Mouse (Mus musculus) cerebral cortex, adult 2 months (tissue): ENCODE data around the gene Cd300ld3.

Source experiments
- WGBS: fragments of 180-500 bp; shearing (Covaris S2); methylation state at CpG from one replicate; pipeline ENCODE4 v1.1.7; 2018; 5-methylcytosine and 5-hydroxymethylcytosine counted together

Cd300ld3 gene

GRCm38 (mm10) chr11:115048259-115048658 is at the start of gene Cd300ld3:
Cd300ld3 (minus strand) TSS chr11:115048409.
- 66% methylated on average over 2 of the region's 2 CpGs for WGBS

- 23% methylated on average over 4 of the region's 4 CpGs for WGBS
Observed at GRCm38 (mm10) chr11:115092140-115092539, 43.9 kb upstream of the Cd300ld3 start.

- WGBS: 2% methylated on average over 36 of the region's 36 CpGs
Observed at GRCm38 (mm10) chr11:115091362-115091901, 43.2 kb upstream of the Cd300ld3 start, which contains the start of gene Rab37. Rab37 (plus strand) TSS chr11:115091431.

GRCm38 (mm10) chr11:115089853-115090252 is 41.6 kb upstream of the Cd300ld3 start:
- WGBS: 67% methylated on average over 6 of the region's 6 CpGs

GRCm38 (mm10) chr11:115086213-115086612 is 38.0 kb upstream of the Cd300ld3 start:
- WGBS: 79% methylated on average over 7 of the region's 7 CpGs

GRCm38 (mm10) chr11:115085064-115085463 is 36.9 kb upstream of the Cd300ld3 start:
- 68% methylated on average over 8 of the region's 8 CpGs for WGBS

GRCm38 (mm10) chr11:115084595-115084994 is 36.4 kb upstream of the Cd300ld3 start:
- 38% methylated on average over 12 of the region's 12 CpGs for WGBS

GRCm38 (mm10) chr11:115083376-115084139 is 35.3 kb upstream of the Cd300ld3 start:
- 35% methylated on average over 18 of the region's 18 CpGs for WGBS

- 74% methylated on average over 6 of the region's 6 CpGs for WGBS
Observed at GRCm38 (mm10) chr11:115082196-115082595, 34.0 kb upstream of the Cd300ld3 start.

- WGBS: 60% methylated on average over 3 of the region's 3 CpGs
Observed at GRCm38 (mm10) chr11:115081373-115081772, 33.2 kb upstream of the Cd300ld3 start.

- WGBS: 29% methylated on average over 13 of the region's 13 CpGs
Observed at GRCm38 (mm10) chr11:115080886-115081285, 32.7 kb upstream of the Cd300ld3 start.

- 86% methylated on average over 5 of the region's 5 CpGs for WGBS
Observed at GRCm38 (mm10) chr11:115078680-115079079, 30.5 kb upstream of the Cd300ld3 start.

- WGBS: 100% methylated on average over 1 of the region's 1 CpGs
Observed at GRCm38 (mm10) chr11:115077436-115077835, 29.2 kb upstream of the Cd300ld3 start.

GRCm38 (mm10) chr11:115075859-115076258 is 27.6 kb upstream of the Cd300ld3 start:
- WGBS: 88% methylated on average over 5 of the region's 5 CpGs

- 83% methylated on average over 7 of the region's 7 CpGs for WGBS
Observed at GRCm38 (mm10) chr11:115075407-115075806, 27.2 kb upstream of the Cd300ld3 start.

GRCm38 (mm10) chr11:115073002-115073401 is 24.8 kb upstream of the Cd300ld3 start:
- WGBS: 63% methylated on average over 5 of the region's 5 CpGs

GRCm38 (mm10) chr11:115071631-115072294 is 23.6 kb upstream of the Cd300ld3 start:
- 25% methylated on average over 14 of the region's 14 CpGs for WGBS

GRCm38 (mm10) chr11:115071015-115071551 is 22.9 kb upstream of the Cd300ld3 start:
- 35% methylated on average over 9 of the region's 9 CpGs for WGBS

- WGBS: 76% methylated on average over 6 of the region's 6 CpGs
Observed at GRCm38 (mm10) chr11:115066768-115067167, 18.6 kb upstream of the Cd300ld3 start.

GRCm38 (mm10) chr11:115062077-115062476 is 13.9 kb upstream of the Cd300ld3 start, which contains the start of gene Cd300e:
Cd300e (minus strand) TSS chr11:115062177.
- 51% methylated on average over 5 of the region's 5 CpGs for WGBS

- WGBS: 82% methylated on average over 2 of the region's 2 CpGs
Observed at GRCm38 (mm10) chr11:115059797-115060196, 11.6 kb upstream of the Cd300ld3 start.

GRCm38 (mm10) chr11:115058701-115059100 is 10.5 kb upstream of the Cd300ld3 start:
- WGBS: 78% methylated on average over 4 of the region's 4 CpGs
